Mouse (Mus musculus) MEL (cell line): ENCODE data around the gene Ly6g6c. TPM values are rescaled to one million over a fixed set of nuclear protein-coding genes. Genes with fewer than 3 reads are reported as not detected.

Experiments used
- DNase-seq: peaks from one replicate; pipeline ENCODE4 v3.0.0; 2011; ENCODE audit warnings: low read depth, low spot score
- H3K27ac ChIP-seq: 2 replicates; pipeline ENCODE4 v1.5.1; 2012; ENCODE audit warnings: low read depth, mild to moderate bottlenecking, control low read depth, low read length, moderate library complexity; ENCODE audit not compliant: control insufficient read depth
- H3K27me3 ChIP-seq, 2 experiments: fragments of 150-350 bp in 1 of 2; sonication (generic) in 1 of 2; 2 replicates each; pipeline ENCODE4 v1.6.1; 2012; ENCODE audit warnings: low read length in 2 of 2, mild to moderate bottlenecking in 2 of 2, improper control_type of control experiment in 1 of 2, moderate library complexity in 1 of 2; ENCODE audit not compliant: insufficient read depth in 2 of 2, control insufficient read depth in 1 of 2
- H3K36me3 ChIP-seq, 2 experiments: 2 replicates each; pipeline ENCODE4 v1.6.1; 2012 to 2014; ENCODE audit warnings: low read length in 2 of 2, improper control_type of control experiment in 1 of 2, inconsistent platforms in 1 of 2, mild to moderate bottlenecking in 1 of 2; ENCODE audit not compliant: insufficient read depth in 2 of 2, control insufficient read depth in 1 of 2
- H3K4me1 ChIP-seq, 2 experiments: fragments of 150-350 bp in 1 of 2; sonication (generic) in 1 of 2; 2 replicates each; pipeline ENCODE4 v1.6.1; 2012; ENCODE audit warnings: low read length in 2 of 2, improper control_type of control experiment in 1 of 2, mild to moderate bottlenecking in 1 of 2; ENCODE audit not compliant: insufficient read depth in 2 of 2, control insufficient read depth in 1 of 2
- H3K4me3 ChIP-seq, 2 experiments: fragments of 150-350 bp in 1 of 2; sonication (generic) in 1 of 2; 2 replicates each; pipeline ENCODE4 v1.5.1; 2012; ENCODE audit warnings: low read depth in 2 of 2, low read length in 2 of 2, mild to moderate bottlenecking in 2 of 2, moderate library complexity in 2 of 2, control low read depth in 1 of 2, improper control_type of control experiment in 1 of 2; ENCODE audit not compliant: control insufficient read depth in 1 of 2, insufficient read depth in 1 of 2
- H3K79me2 ChIP-seq: 2 replicates; pipeline ENCODE4 v1.6.1; 2012; ENCODE audit warnings: mild to moderate bottlenecking, low read length, moderate library complexity; ENCODE audit not compliant: control insufficient read depth, poor library complexity, insufficient read depth
- H3K9ac ChIP-seq: 2 replicates; pipeline ENCODE4 v1.6.1; 2012; ENCODE audit warnings: low read depth, mild to moderate bottlenecking, control low read depth, low read length, moderate library complexity; ENCODE audit not compliant: control insufficient read depth, poor library complexity, severe bottlenecking
- H3K9me3 ChIP-seq: fragments of 150-350 bp; sonication (generic); replicated peaks from 2 replicates; pipeline ENCODE4 v1.6.1; 2012; ENCODE audit warnings: mild to moderate bottlenecking, low read length, improper control_type of control experiment, moderate library complexity; ENCODE audit not compliant: insufficient read depth
- CHD1 ChIP-seq: IDR thresholded peaks from 2 replicates; pipeline ENCODE4 v1.6.1; 2012; ENCODE audit warnings: low read depth, mild to moderate bottlenecking, inconsistent platforms, low read length, improper control_type of control experiment
- CHD2 ChIP-seq: IDR thresholded peaks from 2 replicates; pipeline ENCODE4 v1.6.1; 2011; ENCODE audit warnings: low read length, improper control_type of control experiment
- CTCF ChIP-seq, 3 experiments: IDR thresholded peaks in 2 of 3; conservative IDR thresholded peaks in 1 of 3; 2 replicates each; pipeline ENCODE4 v1.5.1; 2011 to 2012; ENCODE audit warnings: low read length in 3 of 3, low read depth in 2 of 3, mild to moderate bottlenecking in 2 of 3, improper control_type of control experiment in 1 of 3, inconsistent platforms in 1 of 3, mixed read lengths in 1 of 3, moderate library complexity in 1 of 3; ENCODE audit not compliant: control insufficient read depth in 1 of 3, insufficient read depth in 1 of 3, poor library complexity in 1 of 3, severe bottlenecking in 1 of 3
- E2F4 ChIP-seq: IDR thresholded peaks from 2 replicates; pipeline ENCODE4 v1.6.1; 2011; ENCODE audit warnings: low read depth, low read length, improper control_type of control experiment, borderline replicate concordance
- ELF1 ChIP-seq: IDR thresholded peaks from 2 replicates; pipeline ENCODE4 v1.6.1; 2014; ENCODE audit warnings: low read depth, mild to moderate bottlenecking, inconsistent platforms, low read length, improper control_type of control experiment, moderate library complexity
- EP300 ChIP-seq, 2 experiments: IDR thresholded peaks; 2 replicates each; pipeline ENCODE4 v1.6.1; 2011; ENCODE audit warnings: improper control_type of control experiment in 2 of 2, low read length in 2 of 2, low read depth in 1 of 2, mild to moderate bottlenecking in 1 of 2
- ETS1 ChIP-seq: IDR thresholded peaks from 2 replicates; pipeline ENCODE4 v1.6.1; 2012; ENCODE audit warnings: low read depth, mild to moderate bottlenecking, inconsistent platforms, low read length, improper control_type of control experiment, moderate library complexity
- KAT2A ChIP-seq: conservative IDR thresholded peaks from 2 replicates; pipeline ENCODE4 v1.6.1; 2012; ENCODE audit warnings: low read depth, low read length, improper control_type of control experiment, inconsistent platforms
- MAX ChIP-seq: IDR thresholded peaks from 2 replicates; pipeline ENCODE4 v1.6.1; 2011; ENCODE audit warnings: low read length, improper control_type of control experiment
- MAZ ChIP-seq: IDR thresholded peaks from 2 replicates; pipeline ENCODE4 v1.6.1; 2012; ENCODE audit warnings: low read depth, mild to moderate bottlenecking, inconsistent platforms, low read length, improper control_type of control experiment
- MEF2A ChIP-seq: IDR thresholded peaks from 2 replicates; pipeline ENCODE4 v1.6.1; 2014; ENCODE audit warnings: low read depth, mild to moderate bottlenecking, inconsistent platforms, low read length, improper control_type of control experiment; ENCODE audit not compliant: poor library complexity, insufficient replicate concordance, severe bottlenecking; ENCODE audit errors: extremely low read depth
- MXI1 ChIP-seq: IDR thresholded peaks from 2 replicates; pipeline ENCODE4 v1.6.1; 2011; ENCODE audit warnings: mild to moderate bottlenecking, low read depth, low read length, improper control_type of control experiment
- NELFE ChIP-seq: IDR thresholded peaks from 2 replicates; pipeline ENCODE4 v1.6.1; 2011; ENCODE audit warnings: low read depth, low read length, improper control_type of control experiment
- POLR2A ChIP-seq, 2 experiments: IDR thresholded peaks; 2 replicates each; pipeline ENCODE4 v1.6.1; 2011 to 2012; ENCODE audit warnings: low read length in 2 of 2, mild to moderate bottlenecking in 2 of 2, control low read depth in 1 of 2, improper control_type of control experiment in 1 of 2, low read depth in 1 of 2, moderate library complexity in 1 of 2; ENCODE audit not compliant: control insufficient read depth in 1 of 2, insufficient read depth in 1 of 2, poor library complexity in 1 of 2
- POLR2AphosphoS2 ChIP-seq: IDR thresholded peaks from 2 replicates; pipeline ENCODE4 v1.6.1; 2011; ENCODE audit warnings: low read length, improper control_type of control experiment
- RAD21 ChIP-seq: IDR thresholded peaks from 2 replicates; pipeline ENCODE4 v1.6.1; 2011; ENCODE audit warnings: mild to moderate bottlenecking, low read depth, low read length, improper control_type of control experiment
- RCOR1 ChIP-seq: IDR thresholded peaks from 2 replicates; pipeline ENCODE4 v1.6.1; 2012; ENCODE audit warnings: low read depth, mild to moderate bottlenecking, inconsistent platforms, low read length, improper control_type of control experiment
- TBP ChIP-seq: IDR thresholded peaks from 2 replicates; pipeline ENCODE4 v1.8.0; 2011; ENCODE audit warnings: low read depth, low read length, improper control_type of control experiment
- TCF12 ChIP-seq: IDR thresholded peaks from 2 replicates; pipeline ENCODE4 v1.6.1; 2014; ENCODE audit warnings: low read depth, mild to moderate bottlenecking, inconsistent platforms, low read length, improper control_type of control experiment, moderate library complexity
- USF1 ChIP-seq: IDR thresholded peaks from 2 replicates; pipeline ENCODE4 v1.6.1; 2014; ENCODE audit warnings: low read depth, mild to moderate bottlenecking, inconsistent platforms, low read length, improper control_type of control experiment, moderate library complexity
- ZC3H11A ChIP-seq: IDR thresholded peaks from 2 replicates; pipeline ENCODE4 v1.6.1; 2012; ENCODE audit warnings: low read depth, mild to moderate bottlenecking, inconsistent platforms, low read length, improper control_type of control experiment
- ZKSCAN1 ChIP-seq: IDR thresholded peaks from 2 replicates; pipeline ENCODE4 v1.6.1; 2012; ENCODE audit warnings: low read depth, mild to moderate bottlenecking, inconsistent platforms, low read length, improper control_type of control experiment, moderate library complexity
- ZMIZ1 ChIP-seq: IDR thresholded peaks from 2 replicates; pipeline ENCODE4 v1.6.1; 2012; ENCODE audit warnings: low read depth, mild to moderate bottlenecking, inconsistent platforms, low read length, improper control_type of control experiment, moderate library complexity
- polyA plus RNA-seq, 2 experiments: library from polyadenylated mRNA; stranded (reverse) in 1 of 2; unstranded in 1 of 2; fragments of >175 nt in 1 of 2; fragments of >200 nt in 1 of 2; gene quantifications; 2 replicates each; pipeline versions ENCODE4 v1.2.1 to v1.2.4; 2012; ENCODE audit warnings: low replicate concordance in 2 of 2, low read depth in 1 of 2; ENCODE audit not compliant: insufficient read length in 2 of 2, insufficient read depth in 1 of 2, missing spikeins in 1 of 2
- total RNA-seq: library from RNA; depleted of rRNA; stranded (reverse); fragments of 300-350 nt; gene quantifications from 2 replicates; pipeline ENCODE4 v1.2.3, GENCODE M21; 2012

Gene Ly6g6c
- total and polyA plus RNA-seq, 3 experiments, result 0.24 TPM; not detected in 2

DNA sequence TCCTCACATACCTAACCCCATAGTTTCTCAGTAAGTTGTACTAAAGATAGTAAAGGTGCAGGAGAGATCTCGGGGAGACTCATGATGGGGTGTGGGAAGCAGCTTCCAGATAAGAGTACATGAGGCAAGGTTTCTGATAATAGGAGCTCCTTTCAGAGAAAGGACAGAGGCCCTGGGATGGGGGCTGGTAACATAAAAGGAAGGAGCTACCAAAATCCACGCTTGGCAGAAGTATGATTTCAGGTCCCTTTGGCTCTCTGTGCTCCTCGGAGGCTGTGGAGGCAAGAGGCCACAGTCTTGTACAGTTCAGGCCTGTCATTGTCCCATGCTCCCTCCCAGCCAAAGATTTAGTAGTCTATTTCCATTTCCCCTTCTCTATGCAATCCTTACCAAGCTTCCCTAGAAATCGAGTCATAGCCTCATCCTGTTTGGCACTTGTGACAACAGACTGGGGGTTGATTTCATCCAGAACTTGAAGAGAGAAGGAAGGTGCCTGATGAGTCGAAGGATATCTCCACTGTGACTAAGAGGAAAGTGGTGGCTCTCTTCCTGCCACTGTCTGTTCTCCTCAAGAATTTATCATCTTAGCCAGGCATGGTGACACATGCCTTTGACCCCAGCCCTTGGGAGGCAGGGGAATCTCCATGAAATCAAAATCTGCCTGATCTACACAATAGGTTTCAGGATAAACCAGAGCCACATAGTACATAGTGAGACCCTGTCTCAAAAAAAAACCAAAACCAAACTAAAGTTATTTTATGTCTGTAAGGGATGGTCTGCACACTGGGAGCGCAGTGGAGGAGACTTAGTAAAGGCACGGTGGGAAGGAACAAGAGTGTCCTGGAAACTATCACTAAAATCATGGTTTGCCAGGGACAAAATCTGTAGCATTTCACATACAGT is 20.0 kb upstream of the Ly6g6c start (continued):
- no peak for TF ChIP-seq ZKSCAN1
- peak; percentile 75 for TF ChIP-seq TCF12
- TF ChIP-seq POLR2A (IDR thresholded peaks at IDR 0.05; ENCODE audit: control insufficient read depth in 1 of 2, insufficient read depth in 1 of 2, low read depth in 1 of 2, low read length in 2 of 2, poor library complexity in 1 of 2), result peak in 1 of 2 experiments; percentile 58; a peak in 2 of 4 replicates
- peak; percentile 59 for TF ChIP-seq CHD2
- TF ChIP-seq EP300 (IDR thresholded peaks at IDR 0.05; ENCODE audit: low read depth in 1 of 2, low read length in 2 of 2), result peak; percentile 74 to 89
- TF ChIP-seq TBP, result peak; percentile 59
- no peak for TF ChIP-seq ZC3H11A
- peak; percentile 87 for TF ChIP-seq ETS1

DNA sequence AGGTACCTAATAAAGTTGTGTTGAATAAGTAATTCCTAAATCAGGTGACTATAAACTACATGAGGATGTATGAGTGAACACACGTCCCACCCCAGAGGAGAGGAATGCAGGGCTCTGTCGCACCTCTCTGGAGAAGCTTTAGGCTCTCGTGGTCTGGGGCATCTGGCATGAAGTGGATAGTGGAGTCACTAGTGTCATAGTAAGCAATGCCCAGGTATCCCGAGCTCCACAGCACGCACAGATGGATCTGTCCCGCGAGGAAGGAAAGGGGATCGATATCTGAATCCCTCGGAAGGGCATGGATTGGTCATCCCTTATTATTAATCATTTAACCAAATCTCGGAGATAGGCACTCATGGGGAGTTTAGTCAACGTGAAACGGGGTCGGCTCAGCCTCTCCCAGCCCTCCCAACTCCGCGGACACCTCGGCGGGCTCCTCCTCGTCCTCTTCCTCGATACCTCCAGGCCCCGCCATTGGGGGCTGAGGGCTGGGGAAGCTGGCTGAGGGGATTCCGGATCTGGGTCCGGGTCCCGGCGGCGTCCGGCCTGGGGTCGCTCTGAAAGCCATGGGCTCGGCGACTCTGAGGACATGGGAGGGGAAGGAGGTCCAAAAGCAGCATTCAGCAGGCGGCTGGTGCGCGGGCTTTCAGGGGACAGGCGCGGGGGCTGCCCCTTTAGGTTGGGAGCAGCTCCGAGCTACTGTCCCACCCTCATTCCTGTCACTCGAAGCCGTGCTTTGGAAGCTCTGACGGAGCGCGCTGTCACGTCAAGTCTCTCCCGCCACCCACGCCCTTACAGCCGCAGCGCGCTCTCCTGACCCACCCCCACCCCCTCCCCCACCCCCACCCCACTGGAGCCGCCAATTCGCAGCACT is 19.1 kb upstream of the Ly6g6c start:
- TF ChIP-seq KAT2A (no peak), RAD21 (no peak), MXI1 (peak; percentile 51), NELFE (peak; percentile 56; the same call in 1 of the 2 replicates), USF1 (no peak), MAZ (0 out of 2 replicates have a peak, but pooled peaks have one; percentile 38), TCF12 (peak; percentile 42; the same call in 1 of the 2 replicates), POLR2A (IDR thresholded peaks at IDR 0.05; ENCODE audit: control insufficient read depth in 1 of 2, insufficient read depth in 1 of 2, low read depth in 1 of 2, low read length in 2 of 2, poor library complexity in 1 of 2) (peak; percentile 43 to 67; a peak in 3 of 4 replicates), ETS1 (peak; percentile 58; the same call in 1 of the 2 replicates), POLR2AphosphoS2 (peak; percentile 61; the same call in 1 of the 2 replicates), MAX (no peak; the same call in none of the 2 replicates), ELF1 (0 out of 2 replicates have a peak, but pooled peaks have one; percentile 1), E2F4 (no peak), CHD1 (no peak), CTCF (IDR thresholded peaks at IDR 0.05 in 2 of 3, conservative IDR thresholded peaks at IDR 0.05 in 1 of 3; ENCODE audit: control insufficient read depth in 1 of 3, insufficient read depth in 1 of 3, low read depth in 2 of 3, low read length in 3 of 3, poor library complexity in 1 of 3, severe bottlenecking in 1 of 3) (no peak), MEF2A (no peak), RCOR1 (no peak), ZMIZ1 (peak; percentile 66; the same call in 1 of the 2 replicates), TBP (no peak), EP300 (IDR thresholded peaks at IDR 0.05; ENCODE audit: low read depth in 1 of 2, low read length in 2 of 2) (0 out of 4 replicates have a peak, but pooled peaks of 1 of the 2 experiments have one; percentile 42)
- H3K36me3 ChIP-seq, result peaks cover 0 to 28% of the 10 kb centered on the region in 2 experiments; a peak in 2 of 4 replicates
- peaks cover 7 to 39% of the 10 kb centered on the region in 2 experiments for H3K4me1 ChIP-seq
- H3K4me3 ChIP-seq, result peak overlapping the region; percentile 47 to 53
- H3K27me3 ChIP-seq, result no peaks in the 10 kb centered on the region
- H3K9ac ChIP-seq, result peak overlapping the region; percentile 85
- H3K27ac ChIP-seq, result peak overlapping the region; percentile 91
- peak; percentile 57 for DNase-seq
- no peaks in the 10 kb centered on the region for H3K9me3 ChIP-seq
- peaks cover 13% of the 10 kb centered on the region for H3K79me2 ChIP-seq
